Mouse (Mus musculus) C2C12 (cell line): Measurements from ENCODE around the gene Cdc42bpa.

Experiments
- CEBPB ChIP-seq: IDR thresholded peaks from one replicate; pipeline ENCODE4 v1.6.1; 2011; ENCODE audit warnings: low read depth, mild to moderate bottlenecking, control low read depth, moderate library complexity
- CTCF ChIP-seq: IDR thresholded peaks from one replicate; pipeline ENCODE4 v1.5.1; 2011; ENCODE audit not compliant: control insufficient read depth, insufficient read depth, insufficient read length
- FOSL1 ChIP-seq: IDR thresholded peaks from one replicate; pipeline ENCODE4 v1.8.0; 2011; ENCODE audit warnings: mild to moderate bottlenecking, low read length; ENCODE audit not compliant: poor library complexity, insufficient read depth, severe bottlenecking
- MYOD1 ChIP-seq: IDR thresholded peaks from one replicate; pipeline ENCODE4 v1.6.1; 2011; ENCODE audit warnings: low read depth; ENCODE audit not compliant: control insufficient read depth, insufficient read length
- USF1 ChIP-seq: IDR thresholded peaks from one replicate; pipeline ENCODE4 v1.6.1; 2011; ENCODE audit warnings: low read depth, mild to moderate bottlenecking, control low read depth, moderate library complexity

DNA sequence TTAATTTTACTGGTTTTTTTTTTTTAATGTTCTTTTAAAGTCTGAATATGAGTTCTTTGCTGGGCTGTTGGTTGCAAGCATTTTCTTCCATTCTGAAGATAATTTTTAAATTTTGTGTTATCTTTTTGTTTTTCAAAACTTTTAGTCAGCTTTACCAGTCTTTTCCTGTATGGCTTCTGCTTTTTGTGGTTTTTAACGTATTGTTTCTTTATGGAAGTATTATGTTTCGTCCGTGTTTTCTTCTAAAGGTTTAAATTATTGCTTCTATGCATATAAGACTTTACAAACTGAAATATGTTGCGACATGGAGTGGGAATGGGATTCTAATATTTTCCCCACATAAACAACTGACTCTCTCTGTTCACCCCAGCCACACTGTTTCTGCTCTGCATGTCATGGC, 171.9 kb downstream of the Cdc42bpa start:
- TF ChIP-seq MYOD1: no peak
- no peak for TF ChIP-seq CTCF
- TF ChIP-seq USF1: no peak
- TF ChIP-seq CEBPB: no peak
- no peak for TF ChIP-seq FOSL1
